Mouse (Mus musculus) layer of hippocampus, postnatal 36 days (tissue): ENCODE measurements around the gene Esp18. TPM values are rescaled to one million over a fixed set of nuclear protein-coding genes. Genes with fewer than 3 reads are reported as not detected.

Experiments
- DNase-seq, 2 experiments: peaks; one replicate each; pipeline ENCODE4 v3.0.0; 2022
- microRNA-seq, 2 experiments: library from miRNA; unstranded; fragments of <30 nt; microRNA quantifications; one replicate each; pipeline ENCODE4 v1.2.0; 2021
- total RNA-seq, 2 experiments: library from RNA; stranded (reverse); gene quantifications; 2 replicates each; pipeline ENCODE4 v1.2.3; 2021

The Esp18 gene
- total RNA-seq: not detected

GRCm38 (mm10) chr17:39406059-39406458 lies at the start of gene Esp18:
TSS of gene Esp18 (plus strand) at chr17:39406359.
- no peak for DNase-seq

DNA sequence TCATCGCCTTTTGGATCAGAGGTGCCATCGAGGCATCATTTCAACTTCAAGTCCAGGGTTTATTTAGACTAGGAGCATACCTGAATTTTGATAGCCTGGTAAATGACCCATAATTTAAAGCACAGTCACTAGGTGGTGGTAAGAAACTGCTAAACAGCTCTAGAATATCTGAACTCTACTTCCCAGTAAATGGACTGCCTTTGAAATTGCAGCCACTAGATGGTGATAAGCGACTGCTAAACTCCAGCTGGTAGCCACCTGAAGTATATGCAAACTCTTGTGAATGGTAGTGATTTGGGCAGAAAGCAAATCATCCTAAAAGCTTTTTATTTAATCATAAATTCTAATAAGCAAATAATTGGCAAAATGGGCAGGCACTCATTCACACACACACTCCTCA lies 42.8 kb upstream of the Esp18 start:
- no peak for DNase-seq

Small RNA genes within 50 kb of the gene (microRNA-seq; reads per million reads assigned to microRNA genes)
- 0 reads per million in 2 experiments for gene Gm26429

Other genes with a start within 250 kb of the Esp18 start
- gene Esp16, start 129.8 kb downstream of the Esp18 start, total RNA-seq: not detected
- not detected for gene Esp15, start 234.6 kb downstream of the Esp18 start, total RNA-seq